Mouse (Mus musculus) adrenal gland, postnatal 14 days (tissue): ENCODE data around the gene Olfr632. TPM values are rescaled to one million over a fixed set of nuclear protein-coding genes. Genes with fewer than 3 reads are reported as not detected.
"Not testable (repeated sequence)": the region's sequence is repeated elsewhere in the genome, so short reads cannot be mapped to it uniquely, and the experiment has no call there.

ENCODE experiments used
- DNase-seq: peaks from one replicate; pipeline ENCODE4 v3.0.0; 2021; ENCODE audit warnings: mixed read lengths
- long read RNA-seq, 2 experiments: library from polyadenylated mRNA; stranded (forward); transcript quantifications; one replicate each; pipeline ENCODE4 v2.0.0; 2021
- total RNA-seq: library from RNA; stranded (reverse); gene quantifications from 2 replicates; pipeline ENCODE4 v1.2.3, GENCODE M21; 2021

Gene Olfr632
- total RNA-seq: not detected in 2 replicates
- long read RNA-seq, experiment 1: 0 reads
- long read RNA-seq, experiment 2: 0 reads

GRCm38 (mm10) chr7:103934264-103934663 is at the start of gene Olfr632:
TSS of gene Olfr632 (plus strand) at chr7:103934347.
- no peak for DNase-seq

DNA sequence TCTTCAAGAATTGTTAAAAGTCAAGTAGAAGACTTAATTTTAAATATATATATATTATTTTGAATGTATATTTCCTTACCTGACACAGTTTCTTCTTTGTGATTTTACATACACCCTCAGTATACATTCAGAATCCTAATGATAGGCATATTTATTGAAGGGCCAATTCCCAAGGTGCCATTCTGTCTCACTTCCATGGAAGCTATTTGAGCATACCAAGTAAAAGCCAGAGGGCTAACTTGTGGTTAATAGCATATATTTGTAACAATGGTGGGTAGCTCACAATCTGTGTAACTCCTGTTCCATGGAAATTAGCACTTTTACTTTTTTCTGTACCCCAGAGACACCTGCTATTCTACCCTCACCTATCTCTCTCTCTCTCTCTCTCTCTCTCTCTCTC is 48.0 kb upstream of the Olfr632 start, which contains the start of gene Olfr66:
TSS of gene Olfr66 (minus strand) at position 101 of the 400 bp plus-strand sequence.
- no peak for DNase-seq

GRCm38 (mm10) chr7:103894385-103894784 is 39.8 kb upstream of the Olfr632 start, which contains the start of gene Olfr64:
TSS of gene Olfr64 (minus strand) at chr7:103894485.
- DNase-seq: no peak

DNA sequence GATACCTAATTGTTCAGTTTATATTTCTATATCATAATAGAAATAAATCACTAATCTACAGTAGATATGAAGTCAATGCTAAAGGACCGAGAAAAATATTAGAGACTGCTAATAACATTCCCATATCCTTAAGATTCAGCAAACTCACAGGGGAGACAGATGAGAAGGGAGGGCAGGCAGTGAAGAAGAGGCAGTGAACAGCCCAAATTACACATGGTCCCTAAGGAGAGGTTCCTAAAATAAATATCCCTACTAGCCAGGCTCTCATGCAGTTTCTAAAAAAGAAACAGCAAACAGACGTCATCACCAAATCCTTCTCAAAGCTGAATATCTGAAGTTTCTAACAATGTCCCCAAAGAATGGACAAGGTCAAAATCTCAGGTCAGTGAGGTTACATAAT is 31.0 kb upstream of the Olfr632 start, which contains the start of gene Olfr65:
TSS of gene Olfr65 (plus strand) at position 301 of the 400 bp plus-strand sequence.
- DNase-seq: no peak

- no peak for DNase-seq
Observed at GRCm38 (mm10) chr7:103910047-103910446, 24.1 kb upstream of the Olfr632 start.

- no peak for DNase-seq
Observed at GRCm38 (mm10) chr7:103912969-103913511, 21.1 kb upstream of the Olfr632 start.

DNA sequence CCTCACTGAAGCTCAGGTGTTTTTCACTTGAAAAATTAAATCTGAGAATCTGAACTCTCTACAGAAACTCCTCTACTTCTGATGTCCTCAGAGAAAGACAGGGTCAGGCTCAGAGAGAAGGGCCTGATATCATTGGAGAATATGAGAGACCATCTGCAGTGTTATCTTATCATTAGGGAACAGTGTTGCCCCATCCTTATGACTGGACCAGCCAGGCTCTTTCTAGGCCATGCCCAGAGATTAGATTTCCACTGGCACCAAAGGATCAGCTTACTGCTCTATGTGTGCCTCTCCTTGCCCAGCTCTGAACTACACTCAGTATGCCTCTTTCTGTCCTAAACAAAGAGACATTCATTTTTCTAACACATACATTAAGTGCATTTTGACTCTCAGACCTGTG is 18.8 kb upstream of the Olfr632 start:
- DNase-seq: no peak

- DNase-seq: no peak
Observed at GRCm38 (mm10) chr7:103928525-103928924, 5.6 kb upstream of the Olfr632 start, which contains the start of gene Olfr631. TSS of gene Olfr631 (plus strand) at chr7:103928825.

DNA sequence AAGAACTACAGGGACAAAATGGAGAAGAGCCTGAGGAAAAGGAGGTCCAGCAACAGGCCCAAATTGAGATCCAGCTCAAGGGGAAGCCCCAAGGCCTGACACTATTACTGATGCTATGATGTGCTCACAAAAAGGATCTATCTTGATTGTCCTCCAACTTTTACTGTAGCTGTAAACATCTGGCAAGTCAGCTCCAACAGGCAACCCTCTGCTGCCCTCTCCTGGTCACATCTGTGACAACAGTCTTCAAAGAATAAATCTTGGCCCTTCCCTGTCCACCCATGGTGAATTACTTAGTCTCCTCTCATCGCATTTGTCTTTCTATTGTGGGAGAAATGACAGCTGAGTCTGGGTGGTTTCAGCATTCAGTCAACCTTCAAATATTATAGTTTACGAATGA is 8.6 kb downstream of the Olfr632 start:
- DNase-seq: peak; percentile 49

DNA sequence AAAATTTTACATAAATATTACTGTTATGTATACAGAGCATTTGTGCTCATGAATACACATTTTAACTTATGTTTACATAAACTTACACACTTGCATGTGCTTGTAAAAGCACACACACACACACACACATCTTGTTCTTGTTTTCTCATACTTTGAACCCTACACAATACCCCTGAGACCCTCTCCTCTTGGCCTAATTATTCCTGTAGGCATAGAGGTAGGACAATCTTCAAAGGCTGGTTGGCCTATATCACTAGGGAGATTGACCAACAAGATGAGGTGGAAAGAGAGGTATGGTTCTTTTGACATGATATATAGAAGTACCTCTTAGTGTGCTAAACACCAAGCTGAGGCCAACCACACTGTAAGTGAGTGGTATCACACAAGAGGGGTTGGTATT is 10.0 kb downstream of the Olfr632 start, which contains the start of gene Olfr633:
TSS of gene Olfr633 (plus strand) at position 301 of the 400 bp plus-strand sequence.
- DNase-seq: no peak

DNA sequence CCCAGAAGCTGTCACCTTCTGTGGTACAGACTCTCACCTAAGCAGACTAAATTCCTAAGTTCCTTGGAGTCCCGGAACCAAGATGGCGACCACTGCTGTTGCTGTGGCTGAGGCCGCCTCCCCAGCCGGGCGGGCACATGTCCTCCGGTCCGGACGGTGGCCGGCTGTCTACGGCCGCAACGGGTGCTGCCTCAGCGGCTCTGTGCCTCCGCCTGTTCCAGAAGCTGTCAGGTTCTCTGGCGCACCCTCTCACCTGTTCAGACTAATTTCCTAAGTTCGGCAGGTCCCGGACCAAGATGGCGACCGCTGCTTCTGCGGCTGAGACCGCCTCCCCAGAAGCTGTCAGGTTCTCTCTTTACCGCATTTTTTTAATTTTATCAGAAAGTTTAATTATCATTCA is 32.7 kb downstream of the Olfr632 start:
- DNase-seq: not testable (repeated sequence)

GRCm38 (mm10) chr7:103970852-103971251 is 36.7 kb downstream of the Olfr632 start, which contains the start of gene Olfr635:
TSS of gene Olfr635 (plus strand) at chr7:103971152.
- no peak for DNase-seq

GRCm38 (mm10) chr7:103971782-103972181 is 37.6 kb downstream of the Olfr632 start:
- DNase-seq: no peak

Other genes starting within 250 kb of the Olfr632 start
- gene Olfr243, start 219.7 kb upstream of the Olfr632 start, total RNA-seq: not detected in 2 replicates
- gene Olfr628, start 204.0 kb upstream of the Olfr632 start, total RNA-seq: not detected in 2 replicates
- gene Olfr629, start 189.4 kb upstream of the Olfr632 start, total RNA-seq: not detected in 2 replicates
- gene Olfr630, start 177.0 kb upstream of the Olfr632 start, total RNA-seq: not detected in 2 replicates
- not detected in 2 replicates for gene Olfr69, start 162.8 kb upstream of the Olfr632 start, total RNA-seq
- gene Olfr68, start 154.6 kb upstream of the Olfr632 start, total RNA-seq: not detected in 2 replicates
- gene Olfr67, start 142.5 kb upstream of the Olfr632 start, total RNA-seq: not detected in 2 replicates
- 1,182 and 1,430 TPM in 2 replicates for gene Hbb-bt, start 120.4 kb upstream of the Olfr632 start, total RNA-seq
- gene Hbb-bs, start 106.3 kb upstream of the Olfr632 start, total RNA-seq: 8,688 and 11,965 TPM in 2 replicates
- gene Hbb-bh2, start 93.8 kb upstream of the Olfr632 start, total RNA-seq: not detected in 2 replicates
- not detected in 2 replicates for gene Hbb-bh1, start 91.2 kb upstream of the Olfr632 start, total RNA-seq
- not detected in 2 replicates for gene Hbb-y, start 81.1 kb upstream of the Olfr632 start, total RNA-seq
- not detected in 2 replicates for gene Olfr66, start 48.1 kb upstream of the Olfr632 start, total RNA-seq
- gene Olfr64, start 39.9 kb upstream of the Olfr632 start, total RNA-seq: not detected in 2 replicates
- not detected in 2 replicates for gene Olfr65, start 30.9 kb upstream of the Olfr632 start, total RNA-seq
- gene Olfr631, start 5.5 kb upstream of the Olfr632 start, total RNA-seq: not detected in 2 replicates
- not detected in 2 replicates for gene Olfr633, start 10.1 kb downstream of the Olfr632 start, total RNA-seq
- not detected in 2 replicates for gene Olfr635, start 36.8 kb downstream of the Olfr632 start, total RNA-seq
- not detected in 2 replicates for gene Olfr638, start 64.4 kb downstream of the Olfr632 start, total RNA-seq
- not detected in 2 replicates for gene Olfr639, start 83.0 kb downstream of the Olfr632 start, total RNA-seq
- gene Olfr640, start 91.2 kb downstream of the Olfr632 start, total RNA-seq: not detected in 2 replicates
- gene Olfr641, start 101.1 kb downstream of the Olfr632 start, total RNA-seq: not detected in 2 replicates
- gene Olfr642, start 118.3 kb downstream of the Olfr632 start, total RNA-seq: not detected in 2 replicates
- not detected in 2 replicates for gene 4930516K23Rik, start 127.1 kb downstream of the Olfr632 start, total RNA-seq
- gene Olfr644, start 137.5 kb downstream of the Olfr632 start, total RNA-seq: not detected in 2 replicates
- not detected in 2 replicates for gene Olfr645, start 151.1 kb downstream of the Olfr632 start, total RNA-seq
- not detected in 2 replicates for gene Olfr646, start 170.5 kb downstream of the Olfr632 start, total RNA-seq
- gene Ubqln5, start 195.5 kb downstream of the Olfr632 start, total RNA-seq: not detected in 2 replicates
- not detected in 2 replicates for gene Olfr643, start 203.1 kb downstream of the Olfr632 start, total RNA-seq
- not detected in 2 replicates for gene Ubqln3, start 208.9 kb downstream of the Olfr632 start, total RNA-seq
- not detected in 2 replicates for gene Ubqlnl, start 216.2 kb downstream of the Olfr632 start, total RNA-seq
- not detected in 2 replicates for gene Olfm5, start 230.5 kb downstream of the Olfr632 start, total RNA-seq
- gene Olfr648, start 249.0 kb downstream of the Olfr632 start, total RNA-seq: not detected in 2 replicates